Mouse (Mus musculus) megakaryocyte, embryonic 14.5 days (primary cell): ENCODE results near the gene Rec114. TPM values are rescaled to one million over a fixed set of nuclear protein-coding genes. Genes with fewer than 3 reads are reported as not detected.

Experiments
- H3K27me3 ChIP-seq: replicated peaks from 2 replicates; pipeline ENCODE3; 2012; ENCODE audit warnings: inconsistent platforms
- H3K36me3 ChIP-seq: replicated peaks from 2 replicates; pipeline ENCODE3; 2012; ENCODE audit warnings: low read length, inconsistent platforms, mixed read lengths
- H3K4me1 ChIP-seq: 2 replicates; pipeline ENCODE4 v1.6.1; 2012; ENCODE audit warnings: inconsistent platforms
- H3K4me3 ChIP-seq: replicated peaks from 2 replicates; pipeline ENCODE3; 2012; ENCODE audit warnings: moderate library complexity, mild to moderate bottlenecking, inconsistent platforms
- H3K9me3 ChIP-seq: 2 replicates; pipeline ENCODE4 v1.6.1; 2012; ENCODE audit warnings: inconsistent platforms
- FLI1 ChIP-seq: IDR thresholded peaks from 2 replicates; pipeline ENCODE4 v1.6.1; 2012; ENCODE audit warnings: low read length, inconsistent platforms, mixed read lengths
- GATA1 ChIP-seq: IDR thresholded peaks from 3 replicates; pipeline ENCODE4 v1.6.1; 2012; ENCODE audit warnings: mixed read lengths, low read length, inconsistent platforms, borderline replicate concordance
- polyA plus RNA-seq: library from polyadenylated mRNA; stranded (reverse); fragments of >175 nt; gene quantifications from 2 replicates; pipeline ENCODE4 v1.2.3, GENCODE M21; 2012; ENCODE audit warnings: low replicate concordance; ENCODE audit not compliant: insufficient read depth

The Rec114 gene
- polyA plus RNA-seq, 1 experiment: not detected

- TF ChIP-seq FLI1 (no peak), GATA1 (no peak)
- no peaks in the 10 kb centered on the region for H3K27me3 ChIP-seq
- H3K9me3 ChIP-seq: no peaks in the 10 kb centered on the region
- peaks cover 14% of the 10 kb centered on the region for H3K36me3 ChIP-seq
- H3K4me3 ChIP-seq: no peak overlapping the region
- peaks cover 91% of the 10 kb centered on the region for H3K4me1 ChIP-seq
These were observed 128.5 kb downstream of the Rec114 start for GRCm38 (mm10) chr9:58615064-58615938.

DNA sequence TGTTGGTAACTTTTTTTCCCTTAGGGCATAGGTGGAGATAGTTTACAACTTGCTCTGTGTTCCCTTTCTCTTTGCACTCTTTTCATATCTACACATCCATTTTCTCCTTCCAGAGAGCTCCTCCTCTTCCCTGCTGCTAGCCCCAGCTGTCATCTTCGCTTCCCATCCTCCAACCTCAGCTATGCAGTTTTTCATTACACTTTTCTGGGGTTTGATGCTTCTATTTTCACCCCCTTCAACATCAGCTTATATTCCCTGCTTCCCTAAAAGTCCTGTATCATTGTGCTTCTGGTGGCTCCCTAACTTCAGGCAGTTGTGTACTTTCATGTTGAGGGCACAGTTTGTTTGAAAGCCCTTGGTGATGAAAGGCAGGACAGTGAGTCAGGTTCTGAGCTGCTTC is 130.0 kb downstream of the Rec114 start:
- H3K27me3 ChIP-seq: no peaks in the 10 kb centered on the region
- H3K36me3 ChIP-seq: peaks cover 12% of the 10 kb centered on the region
- H3K9me3 ChIP-seq: no peaks in the 10 kb centered on the region
- TF ChIP-seq GATA1: no peak
- TF ChIP-seq FLI1: no peak
- peak overlapping the region; percentile 42 for H3K4me3 ChIP-seq
- peaks cover 88% of the 10 kb centered on the region for H3K4me1 ChIP-seq

Other genes with a start within 250 kb of the Rec114 start
- 0.52 and 1.3 TPM in 2 replicates for gene Cd276, start 188.5 kb downstream of the Rec114 start, polyA plus RNA-seq
- gene Nptn, start 161.7 kb downstream of the Rec114 start, polyA plus RNA-seq: 231 and 377 TPM in 2 replicates
- gene Hcn4, start 79.4 kb upstream of the Rec114 start, polyA plus RNA-seq: not detected in 2 replicates